Mouse (Mus musculus) heart, postnatal 0 days (tissue): ENCODE results near the gene Nradd. TPM values are rescaled to one million over a fixed set of nuclear protein-coding genes. Genes with fewer than 3 reads are reported as not detected.

ENCODE experiments used
- ATAC-seq: fragments of 200-750 bp; cut with Nextera tagmentation; 2 replicates; pipeline ENCODE4 v1.8.0; 2017; ENCODE audit warnings: low read depth, moderate number of reproducible peaks, moderate library complexity; ENCODE audit not compliant: insufficient read depth
- DNase-seq: peaks from one replicate; pipeline ENCODE4 v3.0.0-alpha.2; 2016; ENCODE audit warnings: low spot score
- H3K27ac ChIP-seq: fragments of 300-500 bp; sonication (generic); 2 replicates; pipeline ENCODE4 v1.5.1; 2014; ENCODE audit warnings: low read depth, mild to moderate bottlenecking
- H3K27me3 ChIP-seq: fragments of 300-500 bp; sonication (generic); 2 replicates; pipeline ENCODE4 v1.6.1; 2014; ENCODE audit warnings: low read length, mixed read lengths; ENCODE audit not compliant: control insufficient read depth, insufficient read depth
- H3K36me3 ChIP-seq: fragments of 300-500 bp; sonication (generic); replicated peaks from 2 replicates; pipeline ENCODE4 v1.6.1; 2014; ENCODE audit warnings: low read length, mixed read lengths; ENCODE audit not compliant: control insufficient read depth, insufficient read depth
- H3K4me1 ChIP-seq: fragments of 300-500 bp; sonication (generic); 2 replicates; pipeline ENCODE4 v1.6.1; 2014; ENCODE audit warnings: antibody characterized with exemption; ENCODE audit not compliant: control insufficient read depth, insufficient read depth
- H3K4me2 ChIP-seq: fragments of 300-500 bp; sonication (generic); 2 replicates; pipeline ENCODE4 v1.6.1; 2014; ENCODE audit warnings: low read depth, mild to moderate bottlenecking, low read length, moderate library complexity
- H3K4me3 ChIP-seq: fragments of 300-500 bp; sonication (generic); 2 replicates; pipeline ENCODE4 v1.5.1; 2014; ENCODE audit warnings: low read depth, low read length
- H3K9ac ChIP-seq: fragments of 300-500 bp; sonication (generic); replicated peaks from 2 replicates; pipeline ENCODE4 v1.6.1; 2014; ENCODE audit warnings: low read depth, low read length, mixed read lengths
- H3K9me3 ChIP-seq: fragments of 300-500 bp; sonication (generic); replicated peaks from 2 replicates; pipeline ENCODE4 v1.6.1; 2016; ENCODE audit warnings: low read length; ENCODE audit not compliant: control insufficient read depth
- CTCF ChIP-seq: IDR thresholded peaks from 2 replicates; pipeline ENCODE4 v1.5.1; 2016; ENCODE audit warnings: antibody characterized with exemption, control low read depth, low read depth
- EP300 ChIP-seq: IDR thresholded peaks from 2 replicates; pipeline ENCODE4 v1.6.1; 2016; ENCODE audit warnings: antibody characterized with exemption, low read depth
- WGBS: fragments of 180-500 bp; shearing (Covaris S2); extraction: QIAGEN DNeasy Blood & Tissue Kit; methylation state at CpG from one replicate; pipeline ENCODE4 v1.1.7; 2014; 5-methylcytosine and 5-hydroxymethylcytosine counted together
- polyA plus RNA-seq: library from polyadenylated mRNA; unstranded; fragments of >200 nt; fragmentation: Nextera tagmentation; extraction: Ambion mirVana; gene quantifications from 2 replicates; pipeline ENCODE4 v1.2.1, GENCODE M21; 2015
- total RNA-seq: library from RNA; depleted of rRNA; stranded (reverse); fragments of >200 nt; gene quantifications from 2 replicates; pipeline ENCODE4 v1.2.3, GENCODE M21; 2014; ENCODE audit warnings: low replicate concordance

Nradd gene
- total and polyA plus RNA-seq, 2 experiments from 2014 or later = 7.9 to 10.4 TPM

DNA sequence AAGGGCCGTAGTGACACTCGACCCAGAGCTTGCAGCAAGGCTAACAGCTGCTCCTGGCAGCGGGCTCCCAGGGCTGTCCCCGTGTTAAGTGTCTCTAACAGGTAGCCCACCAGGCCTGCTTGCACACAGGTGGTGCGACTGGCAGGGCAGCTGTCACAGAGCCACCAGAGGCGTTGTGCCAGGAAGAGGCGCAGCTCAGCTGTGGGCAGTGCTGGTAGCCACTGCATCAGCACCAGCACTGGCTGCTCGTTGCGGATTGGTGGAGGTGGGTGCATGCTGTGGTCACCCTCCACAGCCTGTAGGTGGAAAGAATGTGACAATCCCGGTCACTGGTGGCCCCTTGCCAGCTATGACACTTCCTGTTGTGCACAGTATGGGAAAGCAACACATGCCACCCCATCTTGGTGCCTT lies 14.4 kb upstream of the Nradd start:
- Histone ChIP-seq H3K4me3 (no peak overlapping the region), H3K9ac (no peak overlapping the region), H3K4me1 (no peaks in the 10 kb centered on the region), H3K27me3 (no peaks in the 10 kb centered on the region), H3K4me2 (no peak overlapping the region), H3K9me3 (no peaks in the 10 kb centered on the region), H3K36me3 (peaks cover 52% of the 10 kb centered on the region), H3K27ac (no peak overlapping the region)
- DNase-seq (no peak), ATAC-seq (no peak)
- TF ChIP-seq EP300 (no peak), CTCF (no peak)
- WGBS = 74% methylated on average over 10 of the region's 10 CpGs

DNA sequence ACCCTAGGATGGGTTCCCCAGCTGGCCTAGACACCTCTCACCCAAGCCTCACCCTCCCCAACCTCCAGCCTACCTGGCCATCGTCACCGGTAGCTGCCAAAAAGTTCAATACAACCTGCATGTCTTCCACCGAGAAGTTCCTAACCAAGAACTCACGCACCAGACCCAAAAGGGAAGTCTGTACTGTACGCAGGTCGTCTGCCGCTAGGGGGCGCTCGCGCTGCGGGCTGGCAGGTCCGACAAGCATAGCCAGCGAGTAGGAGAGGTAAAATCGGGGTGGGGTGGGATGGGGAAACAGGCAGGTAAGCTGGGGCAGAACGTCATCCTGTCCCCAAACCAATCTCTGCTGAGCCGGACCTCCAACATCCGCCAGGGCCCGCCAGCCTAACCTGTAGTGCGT lies 11.0 kb upstream of the Nradd start:
- Histone ChIP-seq H3K4me2 (no peak overlapping the region), H3K27ac (no peak overlapping the region), H3K4me1 (no peaks in the 10 kb centered on the region), H3K36me3 (peaks cover 73% of the 10 kb centered on the region), H3K4me3 (no peak overlapping the region), H3K27me3 (0 out of 2 replicates have a peak, but pooled peaks cover 4% of the 10 kb centered on the region), H3K9me3 (no peaks in the 10 kb centered on the region), H3K9ac (no peak overlapping the region)
- DNase-seq (peak; percentile 58), ATAC-seq (peak; percentile 27; the same call in 1 of the 2 replicates)
- TF ChIP-seq EP300 (no peak), CTCF (peak; percentile 97)
- 13% methylated on average over 19 of the region's 19 CpGs for WGBS

- H3K27me3 ChIP-seq = 0 out of 2 replicates have a peak, but pooled peaks cover 4% of the 10 kb centered on the region
- no peak for ATAC-seq
- H3K9me3 ChIP-seq = no peaks in the 10 kb centered on the region
- H3K9ac ChIP-seq = no peak overlapping the region
- no peak for DNase-seq
- no peak overlapping the region for H3K27ac ChIP-seq
- 63% methylated on average over 17 of the region's 17 CpGs for WGBS
- no peak overlapping the region for H3K4me3 ChIP-seq
- H3K4me1 ChIP-seq = no peaks in the 10 kb centered on the region
- no peak overlapping the region for H3K4me2 ChIP-seq
- TF ChIP-seq EP300 (no peak), CTCF (no peak)
- peaks cover 81% of the 10 kb centered on the region for H3K36me3 ChIP-seq
Observed at GRCm38 (mm10) chr9:110633882-110634281, 9.6 kb upstream of the Nradd start.

DNA sequence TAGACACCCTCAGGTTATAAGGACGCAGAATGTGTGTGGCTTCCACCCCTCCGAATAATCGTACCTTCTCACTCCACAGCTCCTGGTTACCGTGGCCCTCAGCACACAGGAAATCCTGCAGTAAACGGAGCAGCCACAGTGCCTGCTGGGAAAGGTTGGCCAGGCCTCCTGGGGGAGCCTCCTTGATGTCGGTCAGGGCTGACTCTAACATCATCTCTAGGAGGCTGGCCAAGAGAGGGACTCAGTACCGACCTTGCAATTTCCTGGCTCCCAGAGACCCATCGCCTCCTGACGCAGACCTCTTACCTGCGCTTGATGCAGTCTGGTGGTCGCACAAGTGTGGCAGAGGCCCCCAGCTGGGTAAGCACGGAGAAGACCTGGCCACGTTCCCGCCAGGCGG lies 8.4 kb upstream of the Nradd start:
- no peaks in the 10 kb centered on the region for H3K9me3 ChIP-seq
- no peak overlapping the region for H3K4me3 ChIP-seq
- no peak for DNase-seq
- peaks cover 80% of the 10 kb centered on the region for H3K36me3 ChIP-seq
- 0 out of 2 replicates have a peak, but pooled peaks cover 4% of the 10 kb centered on the region for H3K27me3 ChIP-seq
- no peak for ATAC-seq
- no peak overlapping the region for H3K9ac ChIP-seq
- no peak overlapping the region for H3K27ac ChIP-seq
- no peaks in the 10 kb centered on the region for H3K4me1 ChIP-seq
- H3K4me2 ChIP-seq = no peak overlapping the region
- TF ChIP-seq CTCF (no peak), EP300 (no peak)
- 81% methylated on average over 15 of the region's 15 CpGs for WGBS

GRCm38 (mm10) chr9:110631651-110632275 lies 7.5 kb upstream of the Nradd start:
- DNase-seq (no peak), ATAC-seq (no peak)
- H3K9me3 ChIP-seq = no peaks in the 10 kb centered on the region
- no peak overlapping the region for H3K27ac ChIP-seq
- 49% methylated on average over 30 of the region's 30 CpGs for WGBS
- no peak for TF ChIP-seq EP300
- 0 out of 2 replicates have a peak, but pooled peaks have one; percentile 11 for TF ChIP-seq CTCF
- H3K4me1 ChIP-seq = no peaks in the 10 kb centered on the region
- no peak overlapping the region for H3K4me3 ChIP-seq
- peaks cover 81% of the 10 kb centered on the region for H3K36me3 ChIP-seq
- H3K9ac ChIP-seq = no peak overlapping the region
- 0 out of 2 replicates have a peak, but pooled peaks cover 4% of the 10 kb centered on the region for H3K27me3 ChIP-seq
- no peak overlapping the region for H3K4me2 ChIP-seq

GRCm38 (mm10) chr9:110631191-110631590 lies 6.9 kb upstream of the Nradd start:
- WGBS = 38% methylated on average over 10 of the region's 10 CpGs
- no peak overlapping the region for H3K27ac ChIP-seq
- DNase-seq = no peak
- H3K36me3 ChIP-seq = peaks cover 81% of the 10 kb centered on the region
- no peaks in the 10 kb centered on the region for H3K9me3 ChIP-seq
- no peak overlapping the region for H3K4me2 ChIP-seq
- peak; percentile 51 for ATAC-seq
- H3K4me3 ChIP-seq = no peak overlapping the region
- TF ChIP-seq CTCF (peak; percentile 53), EP300 (no peak)
- 0 out of 2 replicates have a peak, but pooled peaks cover 4% of the 10 kb centered on the region for H3K27me3 ChIP-seq
- no peak overlapping the region for H3K9ac ChIP-seq
- no peaks in the 10 kb centered on the region for H3K4me1 ChIP-seq
